Mouse (Mus musculus): ENCODE data around the gene Vav3. TPM values are rescaled to one million over a fixed set of nuclear protein-coding genes. Genes with fewer than 3 reads are reported as not detected.
A peak's percentile ranks its signal among the peaks of the same experiment; 100 is the strongest.
"Not testable (repeated sequence)": the region's sequence is repeated elsewhere in the genome, so short reads cannot be mapped to it uniquely, and the experiment has no call there.

Vav3 gene
- polyA plus RNA-seq, 1 experiment from 2014 or later: 28.3 TPM

DNA sequence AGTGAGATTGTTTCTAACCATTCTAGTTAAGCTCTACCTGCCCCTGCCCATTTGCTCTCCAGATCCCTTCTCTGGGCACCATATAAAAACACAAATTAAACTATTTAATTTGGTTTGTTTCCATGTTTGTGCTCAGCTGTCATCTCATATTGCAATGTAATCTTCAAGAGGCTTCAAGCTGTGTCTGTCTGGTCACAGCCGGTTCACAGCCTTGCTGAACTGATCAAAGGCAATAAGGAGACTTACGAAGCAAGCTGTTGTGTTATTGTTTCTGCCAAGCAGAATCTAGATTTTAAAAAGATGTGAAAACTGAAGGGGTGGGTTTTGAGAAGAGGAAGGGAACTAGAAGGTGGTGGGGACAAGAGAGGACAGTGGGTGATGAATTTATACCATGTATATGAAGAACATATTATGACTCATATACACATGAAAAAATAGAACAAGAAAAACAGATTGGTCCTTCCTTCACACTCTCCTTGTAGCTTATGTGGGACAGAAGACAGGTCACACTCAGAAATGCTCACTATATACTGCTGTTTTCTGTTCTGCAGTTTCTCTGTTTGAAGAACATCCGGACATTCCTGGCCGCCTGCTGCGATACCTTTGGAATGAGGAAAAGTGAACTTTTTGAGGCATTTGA is 83.1 kb downstream of the Vav3 start:
- Histone ChIP-seq H3K4me2 (ENCODE audit: low read length) (no peak overlapping the region), H3K4me3 (replicated peaks; ENCODE audit: low read depth, low read length) (no peak overlapping the region), H3K27ac (no peak overlapping the region), H3K27me3 (ENCODE audit: insufficient read depth, low read length) (no peaks in the 10 kb centered on the region), H3K36me3 (ENCODE audit: insufficient read depth, low read length) (no peaks in the 10 kb centered on the region), H3K9ac (ENCODE audit: low read depth, low read length) (no peak overlapping the region), H3K9me3 (replicated peaks; ENCODE audit: low read length) (no peaks in the 10 kb centered on the region), H3K4me1 (replicated peaks; ENCODE audit: insufficient read depth, low read length) (no peaks in the 10 kb centered on the region)
- WGBS: 64% methylated on average over 5 of the region's 5 CpGs
- DNase-seq (ENCODE audit: low spot score): no peak
- no peak for ATAC-seq (replicated peaks; ENCODE audit: low FRiP score, low read depth)
- no peak for TF ChIP-seq CTCF (IDR thresholded peaks at IDR 0.05; ENCODE audit: low read depth)

DNA sequence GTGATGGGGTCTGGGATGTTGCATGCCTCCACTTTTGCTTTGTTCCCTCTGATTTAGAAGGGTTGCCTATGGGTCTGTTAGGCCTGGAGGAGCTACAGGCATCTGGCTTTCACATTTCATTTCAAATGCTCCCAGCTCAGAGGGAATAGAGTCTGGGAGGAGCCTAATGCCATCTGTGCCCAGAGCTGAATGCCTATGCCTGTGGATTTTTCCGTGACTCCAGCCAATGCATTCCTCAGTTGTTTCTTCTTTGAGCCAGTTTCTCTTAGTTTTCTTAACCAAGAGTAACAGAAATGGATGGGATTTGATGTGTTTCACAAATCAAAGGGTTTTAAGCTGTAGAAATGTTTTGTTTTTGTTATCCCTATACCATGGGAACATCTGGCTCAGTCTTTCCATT is 90.8 kb downstream of the Vav3 start:
- no peaks in the 10 kb centered on the region for H3K27me3 ChIP-seq (ENCODE audit: insufficient read depth, low read length)
- ATAC-seq (replicated peaks; ENCODE audit: low FRiP score, low read depth) (no peak), DNase-seq (ENCODE audit: low spot score) (no peak)

DNA sequence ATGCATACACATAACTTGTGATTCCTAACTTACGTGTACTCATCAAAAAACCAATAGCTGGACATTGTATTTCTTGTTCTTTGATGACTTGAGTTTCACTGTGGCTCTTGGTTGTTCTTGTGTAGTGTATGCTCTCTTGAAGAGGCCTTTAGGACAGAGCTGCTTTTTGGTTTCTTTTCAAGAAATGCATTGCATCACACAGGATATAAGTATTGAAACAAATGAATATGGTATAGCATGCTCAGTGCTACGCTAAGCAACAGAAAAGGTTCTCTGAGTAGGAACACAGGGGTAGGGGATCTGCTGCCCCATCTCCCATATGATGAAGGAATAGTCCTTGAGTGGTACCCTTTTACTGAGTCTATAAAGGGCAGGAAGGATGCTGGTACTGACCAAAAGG is 98.1 kb downstream of the Vav3 start:
- no peak overlapping the region for H3K4me2 ChIP-seq (ENCODE audit: low read length)
- 97% methylated on average over 2 of the region's 2 CpGs for WGBS
- DNase-seq (ENCODE audit: low spot score): no peak
- no peaks in the 10 kb centered on the region for H3K36me3 ChIP-seq (ENCODE audit: insufficient read depth, low read length)
- no peaks in the 10 kb centered on the region for H3K9me3 ChIP-seq (replicated peaks; ENCODE audit: low read length)
- no peak overlapping the region for H3K4me3 ChIP-seq (replicated peaks; ENCODE audit: low read depth, low read length)
- no peak overlapping the region for H3K9ac ChIP-seq (ENCODE audit: low read depth, low read length)
- H3K27ac ChIP-seq: no peak overlapping the region
- TF ChIP-seq CTCF (IDR thresholded peaks at IDR 0.05; ENCODE audit: low read depth): no peak
- H3K4me1 ChIP-seq (replicated peaks; ENCODE audit: insufficient read depth, low read length): no peaks in the 10 kb centered on the region
- no peak for ATAC-seq (replicated peaks; ENCODE audit: low FRiP score, low read depth)
- H3K27me3 ChIP-seq (ENCODE audit: insufficient read depth, low read length): no peaks in the 10 kb centered on the region

More for the DNA sequence above, 90.8 kb downstream of the Vav3 start:
- no peak overlapping the region for H3K4me2 ChIP-seq (ENCODE audit: low read length)
- no peaks in the 10 kb centered on the region for H3K9me3 ChIP-seq (replicated peaks; ENCODE audit: low read length)
- H3K9ac ChIP-seq (ENCODE audit: low read depth, low read length): no peak overlapping the region
- H3K27ac ChIP-seq: no peak overlapping the region
- no peaks in the 10 kb centered on the region for H3K4me1 ChIP-seq (replicated peaks; ENCODE audit: insufficient read depth, low read length)
- WGBS: 57% methylated on average over 1 of the region's 1 CpGs
- H3K4me3 ChIP-seq (replicated peaks; ENCODE audit: low read depth, low read length): no peak overlapping the region
- no peak for TF ChIP-seq CTCF (IDR thresholded peaks at IDR 0.05; ENCODE audit: low read depth)
- no peaks in the 10 kb centered on the region for H3K36me3 ChIP-seq (ENCODE audit: insufficient read depth, low read length)

DNA sequence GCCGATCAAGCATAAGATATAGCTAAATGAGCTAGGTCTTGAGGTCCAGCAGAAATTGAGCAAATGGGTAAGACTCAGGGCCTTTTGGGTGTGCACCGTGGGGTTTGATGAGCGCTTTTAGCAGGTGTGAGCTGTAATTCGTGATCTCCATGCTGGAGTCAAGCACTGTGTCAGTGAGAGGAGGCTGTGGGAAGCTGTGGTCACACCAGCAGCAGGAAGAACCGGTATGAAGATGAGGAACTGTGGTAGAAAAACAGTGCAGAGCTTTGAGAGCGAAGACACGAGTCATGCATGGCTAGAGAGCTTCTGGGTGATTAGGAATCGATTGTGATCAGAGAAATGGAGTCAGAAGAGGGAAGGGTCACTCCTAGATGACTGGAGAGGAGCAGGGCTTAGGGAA is 98.8 kb downstream of the Vav3 start:
- no peak for DNase-seq (ENCODE audit: low spot score)
- no peak overlapping the region for H3K9ac ChIP-seq (ENCODE audit: low read depth, low read length)
- no peak overlapping the region for H3K4me2 ChIP-seq (ENCODE audit: low read length)
- H3K4me3 ChIP-seq (replicated peaks; ENCODE audit: low read depth, low read length): no peak overlapping the region
- WGBS: 75% methylated on average over 8 of the region's 8 CpGs
- no peak for ATAC-seq (replicated peaks; ENCODE audit: low FRiP score, low read depth)
- TF ChIP-seq CTCF (IDR thresholded peaks at IDR 0.05; ENCODE audit: low read depth): no peak
- H3K27me3 ChIP-seq (ENCODE audit: insufficient read depth, low read length): no peaks in the 10 kb centered on the region
- no peak overlapping the region for H3K27ac ChIP-seq
- no peaks in the 10 kb centered on the region for H3K36me3 ChIP-seq (ENCODE audit: insufficient read depth, low read length)
- no peaks in the 10 kb centered on the region for H3K9me3 ChIP-seq (replicated peaks; ENCODE audit: low read length)
- H3K4me1 ChIP-seq (replicated peaks; ENCODE audit: insufficient read depth, low read length): no peaks in the 10 kb centered on the region

DNA sequence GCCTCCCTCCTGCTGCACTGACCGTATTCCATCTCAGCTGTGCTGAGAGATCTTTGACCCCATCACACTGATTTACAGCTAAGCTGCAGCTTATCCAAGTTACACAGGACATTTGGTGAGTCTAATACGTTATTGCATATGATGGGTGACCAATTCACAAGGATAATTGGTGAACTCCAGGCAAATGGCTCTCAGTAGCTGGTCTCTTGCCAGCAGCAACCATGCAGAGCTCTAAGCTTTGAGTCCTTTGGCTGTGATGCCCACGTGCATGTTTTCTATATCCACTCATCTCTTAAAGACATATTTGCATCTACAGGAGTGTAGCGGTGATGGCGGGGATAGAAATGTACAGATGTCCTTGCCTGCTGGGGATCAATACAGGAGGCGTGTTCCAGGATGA is 99.5 kb downstream of the Vav3 start:
- TF ChIP-seq CTCF (IDR thresholded peaks at IDR 0.05; ENCODE audit: low read depth): no peak
- DNase-seq (ENCODE audit: low spot score) (no peak), ATAC-seq (replicated peaks; ENCODE audit: low FRiP score, low read depth) (peak; percentile 36; the same call in 1 of the 2 replicates)
- Histone ChIP-seq H3K36me3 (ENCODE audit: insufficient read depth, low read length) (no peaks in the 10 kb centered on the region), H3K27me3 (ENCODE audit: insufficient read depth, low read length) (no peaks in the 10 kb centered on the region), H3K4me3 (replicated peaks; ENCODE audit: low read depth, low read length) (no peak overlapping the region), H3K9me3 (replicated peaks; ENCODE audit: low read length) (no peaks in the 10 kb centered on the region), H3K27ac (no peak overlapping the region), H3K9ac (ENCODE audit: low read depth, low read length) (no peak overlapping the region), H3K4me2 (ENCODE audit: low read length) (no peak overlapping the region), H3K4me1 (replicated peaks; ENCODE audit: insufficient read depth, low read length) (no peaks in the 10 kb centered on the region)
- 61% methylated on average over 6 of the region's 6 CpGs for WGBS

DNA sequence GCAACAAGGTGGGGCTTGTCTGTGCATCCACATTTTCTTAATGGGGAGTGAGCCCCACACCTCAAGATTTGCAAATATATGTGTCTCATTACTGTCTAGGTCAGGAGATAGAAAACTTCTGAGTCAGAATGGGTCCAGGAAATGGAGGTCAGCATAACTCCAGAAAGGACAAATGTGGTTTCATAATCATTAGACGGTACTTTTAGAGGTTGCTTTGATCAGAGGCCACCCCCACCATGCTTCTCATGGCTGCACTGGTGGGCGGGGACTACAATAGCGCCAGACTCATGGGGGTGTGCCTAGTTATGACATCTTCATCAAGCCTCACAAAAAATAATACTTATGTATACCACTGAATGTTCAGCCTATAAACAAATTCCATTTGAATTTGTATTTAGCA is 103.6 kb downstream of the Vav3 start:
- DNase-seq (ENCODE audit: low spot score): no peak
- no peaks in the 10 kb centered on the region for H3K36me3 ChIP-seq (ENCODE audit: insufficient read depth, low read length)
- no peak for TF ChIP-seq CTCF (IDR thresholded peaks at IDR 0.05; ENCODE audit: low read depth)
- no peak overlapping the region for H3K4me3 ChIP-seq (replicated peaks; ENCODE audit: low read depth, low read length)
- no peak overlapping the region for H3K4me2 ChIP-seq (ENCODE audit: low read length)
- ATAC-seq (replicated peaks; ENCODE audit: low FRiP score, low read depth): no peak
- H3K9me3 ChIP-seq (replicated peaks; ENCODE audit: low read length): no peaks in the 10 kb centered on the region
- no peak overlapping the region for H3K9ac ChIP-seq (ENCODE audit: low read depth, low read length)
- H3K27ac ChIP-seq: no peak overlapping the region
- H3K4me1 ChIP-seq (replicated peaks; ENCODE audit: insufficient read depth, low read length): no peaks in the 10 kb centered on the region
- 79% methylated on average over 3 of the region's 3 CpGs for WGBS
- H3K27me3 ChIP-seq (ENCODE audit: insufficient read depth, low read length): no peaks in the 10 kb centered on the region

DNA sequence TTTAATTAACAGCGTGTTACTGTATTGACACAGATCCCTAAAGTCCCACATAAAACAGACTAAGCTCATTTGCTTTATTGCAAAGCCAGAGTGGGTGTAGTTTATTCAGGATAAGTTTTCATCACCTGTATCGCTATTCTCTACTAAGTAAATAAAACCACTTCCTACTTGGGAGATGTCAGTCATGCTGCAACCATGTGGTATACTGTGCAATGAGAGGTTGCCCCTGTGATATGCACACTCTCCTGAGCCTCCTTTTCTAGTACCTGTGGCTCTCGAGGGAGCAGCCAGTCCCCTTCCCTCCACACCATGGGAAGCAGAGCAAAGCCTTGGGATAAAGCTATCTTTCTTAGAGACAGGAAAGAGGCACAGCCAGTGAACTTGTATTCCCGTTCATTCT is 106.5 kb downstream of the Vav3 start:
- WGBS: 31% methylated on average over 4 of the region's 4 CpGs

DNA sequence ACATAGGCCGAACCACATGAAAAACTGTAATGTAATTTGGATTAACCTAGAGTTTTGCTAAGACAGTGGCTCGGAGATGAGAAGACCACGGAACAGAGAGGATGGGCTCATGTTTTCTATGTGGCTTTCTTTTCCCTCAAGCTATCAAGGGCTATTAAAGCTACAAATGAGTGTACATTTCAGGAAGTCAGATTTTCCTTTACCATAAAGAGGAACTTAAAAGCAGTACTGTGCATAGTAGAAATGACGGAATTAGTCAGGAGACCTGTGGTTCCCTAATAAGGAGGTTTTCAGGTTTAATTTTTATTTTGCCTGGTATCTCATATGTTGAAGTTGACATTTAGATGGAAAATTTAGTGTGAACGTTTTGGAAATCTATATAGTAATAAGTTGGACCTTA is 107.8 kb downstream of the Vav3 start:
- not testable (repeated sequence) for ATAC-seq (replicated peaks; ENCODE audit: low FRiP score, low read depth); H3K9ac ChIP-seq (ENCODE audit: low read depth, low read length); H3K9me3 ChIP-seq (replicated peaks; ENCODE audit: low read length); H3K27me3 ChIP-seq (ENCODE audit: insufficient read depth, low read length); H3K36me3 ChIP-seq (ENCODE audit: insufficient read depth, low read length); H3K27ac ChIP-seq; H3K4me3 ChIP-seq (replicated peaks; ENCODE audit: low read depth, low read length); DNase-seq (ENCODE audit: low spot score); H3K4me1 ChIP-seq (replicated peaks; ENCODE audit: insufficient read depth, low read length); H3K4me2 ChIP-seq (ENCODE audit: low read length)
- WGBS: 75% methylated on average over 5 of the region's 5 CpGs

More for the DNA sequence above, 106.5 kb downstream of the Vav3 start:
- H3K27me3 ChIP-seq (ENCODE audit: insufficient read depth, low read length): no peaks in the 10 kb centered on the region
- no peak overlapping the region for H3K27ac ChIP-seq
- ATAC-seq (replicated peaks; ENCODE audit: low FRiP score, low read depth) (no peak), DNase-seq (ENCODE audit: low spot score) (no peak)
- H3K4me1 ChIP-seq (replicated peaks; ENCODE audit: insufficient read depth, low read length): 0 out of 2 replicates have a peak, but pooled peaks cover 2% of the 10 kb centered on the region
- H3K9me3 ChIP-seq (replicated peaks; ENCODE audit: low read length): no peaks in the 10 kb centered on the region
- TF ChIP-seq CTCF (IDR thresholded peaks at IDR 0.05; ENCODE audit: low read depth): no peak
- H3K4me2 ChIP-seq (ENCODE audit: low read length): no peak overlapping the region
- no peak overlapping the region for H3K4me3 ChIP-seq (replicated peaks; ENCODE audit: low read depth, low read length)
- no peaks in the 10 kb centered on the region for H3K36me3 ChIP-seq (ENCODE audit: insufficient read depth, low read length)
- no peak overlapping the region for H3K9ac ChIP-seq (ENCODE audit: low read depth, low read length)

All from kidney, postnatal 0 days (tissue).